Mouse (Mus musculus): ENCODE data around the gene Slc22a12. TPM values are rescaled to one million over a fixed set of nuclear protein-coding genes. Genes with fewer than 3 reads are reported as not detected.
A peak's percentile ranks its signal among the peaks of the same experiment; 100 is the strongest.

Gene Slc22a12
- polyA plus RNA-seq, 1 experiment: not detected

DNA sequence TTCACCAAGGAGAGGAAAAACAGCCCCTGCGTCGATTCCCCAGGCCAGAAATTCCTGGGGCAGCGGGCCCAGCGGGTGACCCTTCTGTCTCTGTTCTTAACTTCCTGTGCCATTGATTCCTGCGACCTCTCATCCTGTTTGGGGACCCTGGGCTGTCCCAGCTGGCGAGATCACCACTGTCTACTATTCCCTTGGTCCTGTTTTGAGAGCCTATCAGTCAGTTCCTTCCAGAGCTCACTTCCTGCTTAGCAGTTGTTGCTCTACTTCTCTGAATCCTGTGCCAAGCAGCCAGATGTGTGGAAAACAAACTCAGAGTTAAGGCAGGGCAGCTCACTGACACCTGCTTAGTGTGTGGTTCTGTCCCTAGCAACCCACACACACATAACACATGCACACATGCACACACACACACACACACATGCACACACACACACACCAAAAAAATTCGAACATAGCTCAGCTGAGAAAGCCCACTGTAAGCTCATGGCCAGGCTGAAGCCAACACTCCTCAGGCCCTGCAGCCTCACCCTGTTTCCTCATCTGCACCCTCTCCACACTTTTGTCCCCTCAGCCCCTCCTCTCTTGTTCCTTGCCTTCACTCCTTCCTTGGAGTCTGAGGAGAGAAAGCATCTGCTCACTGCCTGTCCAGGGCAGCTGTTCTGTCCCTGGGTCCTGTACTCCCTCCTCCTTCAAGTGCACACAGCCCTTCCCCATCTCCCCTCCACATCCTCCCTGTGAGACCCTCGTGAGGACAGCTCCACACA, 11.2 kb upstream of the Slc22a12 start:
- Histone ChIP-seq H3K27ac (ENCODE audit: insufficient read depth, low read depth, low read length) (no peak overlapping the region), H3K4me1 (ENCODE audit: control insufficient read depth, insufficient read depth, low read length) (peaks cover 12% of the 10 kb centered on the region), H3K4me3 (ENCODE audit: insufficient read depth, low read depth, low read length) (no peak overlapping the region)
- TF ChIP-seq CTCF (IDR thresholded peaks at IDR 0.05; ENCODE audit: insufficient read depth, low read depth, low read length) (no peak), POLR2A (IDR thresholded peaks at IDR 0.05; ENCODE audit: insufficient read depth, low read depth, low read length) (no peak)
- WGBS: 64% methylated on average over 8 of the region's 8 CpGs

DNA sequence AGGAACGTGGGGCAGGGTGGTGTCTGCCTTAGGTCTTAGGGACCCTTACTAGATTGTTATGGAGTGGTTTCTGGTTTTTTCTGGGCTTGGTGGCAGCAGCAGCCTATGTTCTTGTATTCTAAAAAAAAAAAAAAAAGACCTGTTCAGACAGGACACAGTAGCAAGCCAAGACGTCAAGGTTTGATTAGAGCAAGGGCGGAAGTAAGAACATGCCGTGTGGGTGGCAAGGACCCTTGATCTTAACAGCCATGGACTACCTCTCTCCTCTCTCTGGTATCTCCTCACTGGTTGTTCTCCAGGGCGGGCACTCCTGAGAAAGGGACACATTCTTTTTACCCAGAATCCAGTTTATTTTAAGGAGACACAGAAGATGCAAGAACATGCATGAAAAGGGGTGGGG, 10.3 kb upstream of the Slc22a12 start:
- H3K4me3 ChIP-seq (ENCODE audit: insufficient read depth, low read depth, low read length): no peak overlapping the region
- TF ChIP-seq CTCF (IDR thresholded peaks at IDR 0.05; ENCODE audit: insufficient read depth, low read depth, low read length) (no peak), POLR2A (IDR thresholded peaks at IDR 0.05; ENCODE audit: insufficient read depth, low read depth, low read length) (no peak)
- no peak overlapping the region for H3K27ac ChIP-seq (ENCODE audit: insufficient read depth, low read depth, low read length)
- WGBS: 85% methylated on average over 5 of the region's 5 CpGs
- H3K4me1 ChIP-seq (ENCODE audit: control insufficient read depth, insufficient read depth, low read length): peaks cover 18% of the 10 kb centered on the region

DNA sequence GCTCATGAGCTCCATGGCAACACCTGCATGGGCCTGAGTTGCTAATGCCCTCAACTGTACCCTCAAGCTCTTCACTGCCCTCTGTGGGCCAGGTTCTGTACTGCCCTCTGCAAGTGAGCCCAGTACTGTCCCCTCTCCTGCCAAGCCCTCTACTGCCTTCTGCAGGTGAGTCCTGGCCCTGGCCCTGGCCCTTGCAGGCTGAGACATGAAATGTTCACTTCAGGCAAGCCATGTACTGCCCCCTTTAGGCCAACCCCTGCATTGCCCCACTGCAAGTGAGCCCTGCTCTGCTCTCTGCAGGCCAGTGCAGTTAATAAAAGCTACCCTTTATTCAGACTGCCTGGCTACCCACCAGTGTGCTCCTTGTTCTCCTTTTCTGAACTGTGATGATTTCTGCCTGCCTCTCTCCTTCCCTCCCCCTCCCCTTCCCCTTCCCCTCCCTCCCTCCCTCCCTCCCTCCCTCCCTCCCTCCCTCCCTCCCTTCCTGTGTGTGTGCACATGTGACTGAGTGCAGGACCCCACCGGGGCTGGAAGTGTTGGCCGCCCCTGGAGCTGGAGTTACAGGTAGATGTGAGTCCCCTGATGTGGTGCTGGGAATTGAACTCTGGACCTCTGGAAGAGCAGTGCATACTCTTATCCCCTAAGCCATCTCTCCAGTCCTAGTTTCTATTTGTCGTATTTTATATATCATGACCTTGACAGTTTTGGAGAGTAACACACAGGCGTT, 9.6 kb upstream of the Slc22a12 start:
- WGBS: 89% methylated on average over 3 of the region's 4 CpGs
- Histone ChIP-seq H3K4me1 (ENCODE audit: control insufficient read depth, insufficient read depth, low read length) (peaks cover 23% of the 10 kb centered on the region), H3K4me3 (ENCODE audit: insufficient read depth, low read depth, low read length) (no peak overlapping the region), H3K27ac (ENCODE audit: insufficient read depth, low read depth, low read length) (no peak overlapping the region)
- TF ChIP-seq POLR2A (IDR thresholded peaks at IDR 0.05; ENCODE audit: insufficient read depth, low read depth, low read length) (no peak), CTCF (IDR thresholded peaks at IDR 0.05; ENCODE audit: insufficient read depth, low read depth, low read length) (peak; percentile 60)

DNA sequence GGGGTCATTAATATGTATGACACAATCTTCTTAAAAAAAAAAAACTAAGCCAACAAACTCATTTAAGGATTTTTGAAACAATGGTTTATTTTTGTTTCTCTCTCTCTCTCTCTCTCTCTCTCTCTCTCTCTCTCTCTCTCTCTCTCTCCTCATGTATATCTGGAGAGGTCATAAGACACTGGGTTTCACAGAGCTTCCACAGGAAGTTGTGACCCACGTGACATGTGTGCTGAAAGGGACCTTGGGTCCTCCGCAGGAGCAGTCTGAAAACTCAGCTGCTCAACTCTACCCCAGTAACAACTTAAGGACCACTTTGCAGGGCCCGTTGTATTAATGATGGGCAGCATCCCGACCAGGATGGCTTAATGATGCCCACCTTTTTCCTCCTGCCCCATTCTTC, 8.4 kb upstream of the Slc22a12 start:
- H3K27ac ChIP-seq (ENCODE audit: insufficient read depth, low read depth, low read length): no peak overlapping the region

DNA sequence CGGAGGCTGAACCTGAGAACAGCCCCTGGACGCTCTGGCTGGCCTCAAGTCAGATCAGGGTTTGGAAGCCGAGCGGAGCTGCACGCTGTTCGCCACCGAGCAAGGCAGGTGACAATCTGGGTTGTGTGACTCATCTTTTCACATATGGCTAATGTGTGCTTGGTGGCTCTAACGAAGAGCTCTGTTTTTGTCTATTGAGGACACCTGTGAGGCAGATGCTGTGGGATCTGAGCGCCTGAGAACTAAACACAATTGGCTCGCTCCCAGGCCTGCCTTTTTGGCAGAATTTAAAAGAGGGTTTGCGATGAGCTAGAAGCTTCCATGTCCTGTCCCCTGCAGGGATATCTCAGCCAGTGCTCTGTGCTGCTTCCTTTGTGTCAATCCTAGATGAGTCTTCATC, 6.7 kb upstream of the Slc22a12 start:
- Histone ChIP-seq H3K4me1 (ENCODE audit: control insufficient read depth, insufficient read depth, low read length) (peaks cover 23% of the 10 kb centered on the region), H3K4me3 (ENCODE audit: insufficient read depth, low read depth, low read length) (no peak overlapping the region), H3K27ac (ENCODE audit: insufficient read depth, low read depth, low read length) (no peak overlapping the region; the same call in 1 of the 2 replicates)
- TF ChIP-seq CTCF (IDR thresholded peaks at IDR 0.05; ENCODE audit: insufficient read depth, low read depth, low read length) (no peak), POLR2A (IDR thresholded peaks at IDR 0.05; ENCODE audit: insufficient read depth, low read depth, low read length) (no peak)
- WGBS: 41% methylated on average over 11 of the region's 11 CpGs

More for the DNA sequence above, 8.4 kb upstream of the Slc22a12 start:
- Histone ChIP-seq H3K4me1 (ENCODE audit: control insufficient read depth, insufficient read depth, low read length) (peaks cover 23% of the 10 kb centered on the region), H3K4me3 (ENCODE audit: insufficient read depth, low read depth, low read length) (no peak overlapping the region)
- 72% methylated on average over 4 of the region's 4 CpGs for WGBS
- TF ChIP-seq POLR2A (IDR thresholded peaks at IDR 0.05; ENCODE audit: insufficient read depth, low read depth, low read length) (no peak), CTCF (IDR thresholded peaks at IDR 0.05; ENCODE audit: insufficient read depth, low read depth, low read length) (no peak)

DNA sequence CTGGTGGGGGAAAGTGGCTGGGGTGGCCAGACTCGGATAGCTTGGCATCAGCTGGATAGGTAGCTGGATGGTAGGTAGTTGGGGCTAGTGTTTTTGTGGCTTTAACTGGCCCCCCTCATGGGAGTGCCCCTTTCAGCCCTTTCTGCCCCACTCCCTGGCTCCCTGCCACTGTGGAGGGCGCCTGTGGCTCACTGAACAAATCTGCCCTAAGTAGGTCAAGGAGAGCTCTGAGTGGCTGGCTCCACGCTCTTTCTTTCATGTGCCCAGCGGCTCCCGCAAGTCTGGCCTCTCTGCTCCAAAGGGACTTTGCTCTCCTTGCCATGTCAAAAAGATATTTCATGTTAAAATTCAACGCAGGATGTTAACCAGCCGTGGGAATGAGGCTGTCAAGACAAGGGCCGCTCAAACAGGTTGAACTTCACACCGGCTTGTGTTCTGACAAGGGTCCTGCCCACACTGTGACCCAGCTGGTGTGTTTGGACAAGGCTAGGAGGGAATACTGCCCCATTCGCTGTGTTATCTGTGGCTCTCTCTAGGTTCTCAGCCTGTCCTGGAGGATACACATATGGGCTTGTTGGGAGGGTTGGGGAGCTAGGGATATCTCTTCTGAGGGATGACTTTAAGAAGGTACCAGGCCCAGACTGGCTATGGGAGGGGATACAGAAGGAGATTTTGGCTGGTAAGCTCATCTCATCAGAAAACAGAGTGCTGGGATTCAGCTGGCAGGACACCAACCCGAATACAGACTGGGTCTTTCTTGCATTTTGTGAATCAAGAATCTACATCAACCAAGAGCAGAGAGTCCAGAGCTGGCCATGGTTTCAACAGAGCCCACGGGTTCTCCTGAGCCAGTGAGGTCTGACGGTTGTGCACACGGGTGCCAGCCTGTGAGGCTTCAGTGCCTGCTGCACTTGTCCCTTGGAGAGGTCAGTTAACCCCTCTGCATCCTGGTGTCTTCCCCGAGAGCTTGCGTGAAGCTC, 5.9 kb upstream of the Slc22a12 start:
- H3K27ac ChIP-seq (ENCODE audit: insufficient read depth, low read depth, low read length): peak overlapping the region; percentile 9; the same call in 1 of the 2 replicates
- H3K4me1 ChIP-seq (ENCODE audit: control insufficient read depth, insufficient read depth, low read length): peaks cover 23% of the 10 kb centered on the region
- H3K4me3 ChIP-seq (ENCODE audit: insufficient read depth, low read depth, low read length): no peak overlapping the region
- 67% methylated on average over 16 of the region's 16 CpGs for WGBS
- TF ChIP-seq CTCF (IDR thresholded peaks at IDR 0.05; ENCODE audit: insufficient read depth, low read depth, low read length) (no peak), POLR2A (IDR thresholded peaks at IDR 0.05; ENCODE audit: insufficient read depth, low read depth, low read length) (no peak)

DNA sequence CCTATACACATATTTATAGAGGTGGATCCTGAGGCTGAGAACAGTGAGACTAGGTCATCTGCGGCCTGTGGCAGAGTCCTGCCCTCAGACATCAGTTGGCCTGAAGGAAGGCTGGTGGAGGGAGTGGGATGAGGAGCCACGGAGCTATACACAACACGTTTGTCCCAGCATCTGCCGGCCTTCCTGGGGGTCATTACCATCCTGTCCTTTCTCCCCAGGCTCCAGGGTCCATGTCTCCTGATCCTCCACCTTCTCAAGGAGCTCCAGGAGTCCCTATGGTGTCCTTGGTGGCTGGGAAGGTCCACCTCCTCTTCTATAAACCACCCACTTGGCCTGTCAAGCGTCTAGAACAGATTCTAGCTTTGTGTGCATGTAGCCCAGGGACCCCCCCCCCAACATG, 5.0 kb upstream of the Slc22a12 start:
- 79% methylated on average over 5 of the region's 5 CpGs for WGBS
- H3K4me1 ChIP-seq (ENCODE audit: control insufficient read depth, insufficient read depth, low read length): peaks cover 23% of the 10 kb centered on the region
- H3K4me3 ChIP-seq (ENCODE audit: insufficient read depth, low read depth, low read length): no peak overlapping the region
- H3K27ac ChIP-seq (ENCODE audit: insufficient read depth, low read depth, low read length): no peak overlapping the region
- TF ChIP-seq POLR2A (IDR thresholded peaks at IDR 0.05; ENCODE audit: insufficient read depth, low read depth, low read length): no peak
- TF ChIP-seq CTCF (IDR thresholded peaks at IDR 0.05; ENCODE audit: insufficient read depth, low read depth, low read length): no peak

DNA sequence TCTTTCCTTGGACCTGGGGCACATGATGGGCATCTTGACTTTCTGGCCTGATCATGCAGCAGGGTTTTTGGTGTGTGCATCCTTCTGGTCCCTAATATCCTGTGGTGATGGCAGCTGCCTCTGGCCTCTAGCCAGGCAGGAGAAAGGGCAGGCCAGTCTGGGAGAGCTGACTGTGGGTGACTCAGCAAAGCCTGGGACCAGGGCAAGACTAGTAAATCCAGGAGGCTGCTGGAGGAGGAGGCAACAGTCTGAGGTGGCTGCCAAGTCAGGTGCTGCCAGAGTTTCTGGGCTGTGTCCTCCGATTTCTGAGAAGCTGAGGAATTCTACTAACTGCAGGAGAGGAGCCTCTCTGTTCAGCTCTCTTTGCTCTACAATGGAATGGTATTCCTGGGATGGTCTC, 3.3 kb upstream of the Slc22a12 start:
- 64% methylated on average over 1 of the region's 1 CpGs for WGBS
- Histone ChIP-seq H3K4me1 (ENCODE audit: control insufficient read depth, insufficient read depth, low read length) (peaks cover 23% of the 10 kb centered on the region), H3K4me3 (ENCODE audit: insufficient read depth, low read depth, low read length) (no peak overlapping the region), H3K27ac (ENCODE audit: insufficient read depth, low read depth, low read length) (no peak overlapping the region)
- TF ChIP-seq CTCF (IDR thresholded peaks at IDR 0.05; ENCODE audit: insufficient read depth, low read depth, low read length) (no peak), POLR2A (IDR thresholded peaks at IDR 0.05; ENCODE audit: insufficient read depth, low read depth, low read length) (no peak)

Measured in olfactory bulb, adult 2 months (tissue).